Mouse (Mus musculus) midbrain, embryonic 11.5 days (tissue): ENCODE measurements at regions not wholly inside any gene's neighbourhood (a gene's known extent, or its start where the extent isn't known, plus 50 kb on each side); places are given as distances from the start of the nearest gene placed in this dataset.

Experiments
- ATAC-seq: fragments of 200-750 bp; cut with Nextera tagmentation; 2 replicates; pipeline ENCODE4 v1.8.0; 2017; ENCODE audit warnings: moderate TSS enrichment, moderate library complexity; ENCODE audit not compliant: low FRiP score
- DNase-seq: peaks from one replicate; pipeline ENCODE4 v3.0.0; 2015; ENCODE audit warnings: low spot score; ENCODE audit errors: missing footprints
- H3K27ac ChIP-seq: fragments of 300-500 bp; sonication (generic); 2 replicates; pipeline ENCODE4 v1.5.1; 2014; ENCODE audit warnings: low read depth, low read length
- H3K27me3 ChIP-seq: fragments of 300-500 bp; sonication (generic); 2 replicates; pipeline ENCODE4 v1.6.1; 2014; ENCODE audit warnings: mild to moderate bottlenecking, low read length, moderate library complexity, mixed read lengths; ENCODE audit not compliant: control insufficient read depth, insufficient read depth
- H3K36me3 ChIP-seq: fragments of 300-500 bp; sonication (generic); 2 replicates; pipeline ENCODE4 v1.6.1; 2014; ENCODE audit warnings: mild to moderate bottlenecking, low read length, moderate library complexity, mixed read lengths; ENCODE audit not compliant: control insufficient read depth, insufficient read depth
- H3K4me1 ChIP-seq: fragments of 300-500 bp; sonication (generic); 2 replicates; pipeline ENCODE4 v1.6.1; 2014; ENCODE audit warnings: low read length; ENCODE audit not compliant: control insufficient read depth, insufficient read depth
- H3K4me2 ChIP-seq: fragments of 300-500 bp; sonication (generic); 2 replicates; pipeline ENCODE4 v1.6.1; 2014; ENCODE audit warnings: mild to moderate bottlenecking, moderate library complexity
- H3K4me3 ChIP-seq: fragments of 300-500 bp; sonication (generic); 2 replicates; pipeline ENCODE4 v1.5.1; 2014; ENCODE audit warnings: low read depth, low read length
- H3K9ac ChIP-seq: fragments of 300-500 bp; sonication (generic); 2 replicates; pipeline ENCODE4 v1.6.1; 2014; ENCODE audit warnings: low read length
- H3K9me3 ChIP-seq: fragments of 300-500 bp; sonication (generic); 2 replicates; pipeline ENCODE4 v1.6.1; 2016; ENCODE audit warnings: low read length; ENCODE audit not compliant: control insufficient read depth
- WGBS: fragments of 180-500 bp; shearing (Covaris S2); extraction: QIAGEN DNeasy Blood & Tissue Kit; methylation state at CpG from one replicate; pipeline ENCODE4 v1.1.7; 2014; 5-methylcytosine and 5-hydroxymethylcytosine counted together

DNA sequence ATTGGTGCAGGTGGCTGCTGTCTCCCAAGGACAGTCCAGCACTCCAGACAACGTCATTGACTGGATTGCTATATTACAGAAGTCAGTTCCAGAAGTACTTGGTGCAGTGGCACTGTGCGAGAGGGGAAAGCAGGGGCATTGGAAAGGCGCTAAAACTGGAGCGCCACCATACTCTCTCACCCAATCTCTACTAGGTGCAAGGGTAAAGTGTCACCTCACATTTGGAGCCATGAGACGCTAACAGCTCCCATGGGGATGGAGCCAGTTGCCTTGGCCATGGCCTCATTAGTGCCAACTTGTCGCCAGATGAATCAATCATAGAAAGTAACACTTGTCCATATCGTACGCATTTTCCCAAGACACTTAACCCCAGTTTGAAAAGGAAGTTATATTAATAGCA lies 1617.2 kb upstream of the Gulo start:
- no peaks in the 10 kb centered on the region for H3K4me1 ChIP-seq
- H3K9me3 ChIP-seq: no peaks in the 10 kb centered on the region
- DNase-seq (no peak), ATAC-seq (no peak)
- no peak overlapping the region for H3K4me3 ChIP-seq
- H3K4me2 ChIP-seq: no peak overlapping the region
- H3K36me3 ChIP-seq: no peaks in the 10 kb centered on the region
- WGBS: 92% methylated on average over 8 of the region's 8 CpGs
- no peak overlapping the region for H3K27ac ChIP-seq
- H3K27me3 ChIP-seq: no peaks in the 10 kb centered on the region; the same call in 1 of the 2 replicates
- H3K9ac ChIP-seq: no peak overlapping the region

DNA sequence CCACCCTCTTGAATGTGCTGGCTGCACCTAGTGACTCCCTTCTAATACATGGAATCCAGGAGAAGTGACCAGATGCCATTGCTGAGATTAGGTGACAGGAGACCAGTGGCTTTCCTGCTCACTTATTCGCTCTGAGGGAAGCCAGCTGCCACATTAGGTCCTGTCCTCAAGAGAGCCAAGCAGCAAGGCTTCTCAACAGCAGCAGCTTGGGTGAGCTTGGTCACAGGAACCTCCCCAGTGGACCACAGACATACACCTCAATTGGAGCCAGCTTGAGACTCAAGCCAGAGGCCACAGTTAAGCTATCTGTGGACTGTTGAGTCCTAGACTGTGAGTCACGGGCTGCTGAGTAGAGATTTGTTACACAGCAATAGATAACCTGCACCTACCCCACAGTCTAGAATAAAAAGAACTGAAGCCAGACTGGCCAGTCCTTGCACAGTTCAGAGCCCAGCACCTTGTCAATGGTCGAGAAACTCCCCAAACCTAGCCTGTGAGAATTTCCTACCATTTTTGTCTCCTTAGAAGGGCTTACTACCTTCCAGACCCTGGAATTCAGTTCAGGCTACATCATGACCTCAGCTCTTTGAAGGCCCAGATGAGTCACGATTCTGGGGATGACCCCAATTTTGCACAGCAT lies 1615.0 kb upstream of the Gulo start:
- Histone ChIP-seq H3K4me2 (no peak overlapping the region), H3K36me3 (no peaks in the 10 kb centered on the region), H3K27ac (no peak overlapping the region), H3K4me3 (no peak overlapping the region), H3K4me1 (no peaks in the 10 kb centered on the region), H3K9me3 (no peaks in the 10 kb centered on the region), H3K27me3 (no peaks in the 10 kb centered on the region; the same call in 1 of the 2 replicates), H3K9ac (no peak overlapping the region)
- ATAC-seq (no peak), DNase-seq (no peak)
- WGBS: 64% methylated on average over 4 of the region's 4 CpGs

DNA sequence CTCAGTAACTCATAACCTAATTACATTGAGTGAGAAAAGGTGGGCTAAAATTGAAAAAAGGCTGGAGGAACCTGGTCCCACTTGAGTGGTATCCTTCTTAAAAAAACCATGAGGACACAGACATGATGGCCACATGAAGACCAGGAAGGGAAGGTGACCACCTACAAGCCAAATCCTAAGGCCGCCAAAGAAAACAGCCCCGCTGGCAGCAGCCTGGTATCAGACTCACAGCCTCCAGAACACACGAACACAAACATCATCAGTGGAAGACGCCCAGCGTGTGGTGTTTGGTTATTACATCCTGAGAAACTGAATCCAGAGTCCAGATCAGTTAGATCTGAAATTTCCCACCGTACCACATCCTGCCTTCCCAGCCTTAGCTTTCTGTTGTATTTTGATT lies 1613.9 kb upstream of the Gulo start:
- H3K9me3 ChIP-seq: no peaks in the 10 kb centered on the region
- no peak for DNase-seq
- 81% methylated on average over 6 of the region's 6 CpGs for WGBS

DNA sequence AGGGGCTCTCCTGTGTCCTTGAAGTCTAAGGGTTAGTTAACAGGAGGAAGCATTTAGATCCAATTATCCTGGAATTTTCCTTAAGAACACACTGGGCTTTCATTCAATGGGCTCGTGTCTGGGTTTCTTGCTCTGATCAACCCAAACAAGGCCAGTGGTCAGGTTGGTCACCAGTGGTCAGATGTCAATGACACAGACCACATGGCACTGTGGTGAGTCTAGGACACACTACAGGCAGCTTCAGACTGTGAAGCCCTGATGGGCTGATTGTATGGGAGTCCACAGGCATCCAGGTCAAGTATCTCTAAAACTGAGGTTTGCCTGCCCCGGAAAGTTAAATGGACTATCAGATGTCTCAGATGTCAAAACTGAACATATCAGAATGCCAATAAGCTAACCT lies 1612.5 kb upstream of the Gulo start:
- no peaks in the 10 kb centered on the region for H3K4me1 ChIP-seq
- H3K4me2 ChIP-seq: no peak overlapping the region
- H3K9ac ChIP-seq: no peak overlapping the region
- no peaks in the 10 kb centered on the region for H3K9me3 ChIP-seq
- DNase-seq (no peak), ATAC-seq (no peak)
- H3K4me3 ChIP-seq: no peak overlapping the region
- H3K27ac ChIP-seq: no peak overlapping the region
- WGBS: 63% methylated on average over 2 of the region's 2 CpGs
- H3K27me3 ChIP-seq: no peaks in the 10 kb centered on the region; the same call in 1 of the 2 replicates
- H3K36me3 ChIP-seq: no peaks in the 10 kb centered on the region

More for the DNA sequence above, 1613.9 kb upstream of the Gulo start:
- Histone ChIP-seq H3K4me2 (no peak overlapping the region), H3K4me1 (no peaks in the 10 kb centered on the region), H3K27me3 (no peaks in the 10 kb centered on the region; the same call in 1 of the 2 replicates), H3K4me3 (no peak overlapping the region), H3K27ac (no peak overlapping the region), H3K36me3 (no peaks in the 10 kb centered on the region), H3K9ac (no peak overlapping the region)
- ATAC-seq: no peak

DNA sequence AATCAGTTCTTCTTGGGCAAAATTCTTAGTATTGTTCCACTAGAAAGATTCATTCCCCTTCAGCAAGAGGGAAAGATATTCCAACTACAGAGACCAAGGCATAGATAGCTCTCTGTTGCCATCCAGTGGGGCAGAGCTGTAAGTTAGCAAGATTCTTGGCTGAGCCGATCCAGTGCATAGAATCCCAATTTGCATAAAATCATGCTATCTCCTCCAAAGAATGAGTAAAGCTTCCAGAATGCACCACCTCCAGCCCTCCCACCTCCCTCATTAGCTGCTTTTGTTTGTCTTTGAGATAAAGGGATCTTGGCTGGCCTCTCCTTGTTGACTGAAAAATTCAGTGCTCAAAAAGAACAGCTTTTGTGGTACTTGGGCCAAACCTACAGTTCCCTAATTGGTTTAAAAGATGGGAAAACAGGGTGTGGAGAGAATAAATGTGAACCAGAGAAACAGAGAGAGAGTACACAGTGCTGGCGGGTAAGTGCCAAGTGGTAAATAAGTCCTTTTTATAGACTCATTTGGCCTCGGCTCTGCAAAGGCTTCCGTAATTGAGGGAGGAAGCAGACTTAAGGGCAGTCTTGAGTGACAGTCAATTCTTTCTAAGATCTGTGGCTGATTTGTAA lies 1612.0 kb upstream of the Gulo start:
- no peaks in the 10 kb centered on the region for H3K4me1 ChIP-seq
- H3K4me2 ChIP-seq: no peak overlapping the region
- 47% methylated on average over 4 of the region's 4 CpGs for WGBS
- DNase-seq (no peak), ATAC-seq (no peak)
- H3K36me3 ChIP-seq: no peaks in the 10 kb centered on the region
- H3K27me3 ChIP-seq: no peaks in the 10 kb centered on the region; the same call in 1 of the 2 replicates
- H3K4me3 ChIP-seq: no peak overlapping the region
- H3K27ac ChIP-seq: no peak overlapping the region
- no peak overlapping the region for H3K9ac ChIP-seq
- no peaks in the 10 kb centered on the region for H3K9me3 ChIP-seq

DNA sequence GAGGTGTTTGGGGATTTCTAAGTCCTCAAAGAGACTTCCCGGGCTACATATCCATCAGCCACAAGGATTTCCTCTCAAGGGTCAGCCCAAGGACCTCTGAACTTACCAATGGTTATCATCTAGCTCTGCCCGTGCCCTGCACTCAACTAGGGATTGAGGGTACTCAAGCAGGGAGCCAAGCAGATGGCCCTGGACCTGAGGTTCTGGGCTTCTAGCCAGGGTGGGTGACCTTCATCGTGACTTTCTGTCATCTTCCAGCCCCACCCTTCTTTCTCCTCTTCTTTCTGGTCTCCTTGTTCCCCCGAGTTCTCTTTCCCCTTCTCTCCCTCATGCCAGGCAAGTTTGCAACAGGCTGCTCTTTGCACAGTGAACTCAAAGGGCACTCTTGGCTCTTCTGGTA lies 1610.6 kb upstream of the Gulo start:
- no peak for ATAC-seq
- WGBS: 80% methylated on average over 4 of the region's 4 CpGs
- no peaks in the 10 kb centered on the region for H3K36me3 ChIP-seq
- no peak overlapping the region for H3K9ac ChIP-seq
- H3K9me3 ChIP-seq: no peaks in the 10 kb centered on the region
- no peak overlapping the region for H3K27ac ChIP-seq
- H3K4me2 ChIP-seq: no peak overlapping the region
- no peak for DNase-seq
- H3K4me3 ChIP-seq: no peak overlapping the region
- peaks cover 2% of the 10 kb centered on the region for H3K27me3 ChIP-seq
- no peaks in the 10 kb centered on the region for H3K4me1 ChIP-seq

DNA sequence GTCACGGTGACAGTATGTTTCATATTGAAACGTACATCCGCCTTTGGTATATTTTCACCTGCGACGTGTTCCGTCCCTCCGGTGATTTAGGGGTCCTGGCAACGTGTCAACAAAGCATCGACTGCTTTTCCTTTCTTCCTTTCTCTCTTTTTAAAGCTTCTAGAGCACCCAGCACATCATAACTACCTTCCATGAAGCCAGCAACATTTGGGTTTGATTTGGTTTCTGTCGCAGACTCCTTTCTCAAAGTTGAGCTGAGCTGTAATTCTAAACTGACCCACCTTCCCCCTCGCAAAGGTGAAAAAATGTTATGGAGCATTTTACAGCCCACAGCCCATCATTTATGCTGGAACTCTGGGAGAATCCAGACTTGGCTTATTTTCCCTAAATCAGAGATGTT lies 1605.4 kb upstream of the Gulo start:
- H3K27me3 ChIP-seq: peaks cover 2% of the 10 kb centered on the region
- 85% methylated on average over 11 of the region's 11 CpGs for WGBS
- DNase-seq: no peak

DNA sequence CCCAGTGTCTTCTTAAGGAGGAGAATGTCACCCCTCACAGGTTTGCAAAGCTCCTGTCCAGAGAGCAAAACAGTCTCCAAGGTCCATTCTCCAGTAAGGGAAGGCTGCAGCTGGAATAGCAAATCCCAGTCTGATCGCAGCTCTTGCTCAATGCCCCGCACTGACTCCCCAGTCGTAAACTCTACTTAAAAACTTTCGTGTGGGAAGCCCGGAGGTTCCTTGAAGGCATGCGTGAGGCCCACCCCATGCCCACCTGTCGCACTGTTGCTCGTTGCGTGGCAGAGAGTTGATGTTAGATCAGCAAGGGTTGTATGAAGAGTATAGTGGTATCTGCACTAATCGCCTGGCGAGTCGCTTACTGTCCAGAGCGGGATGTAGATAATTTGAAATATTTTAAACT lies 1604.7 kb upstream of the Gulo start:
- H3K27me3 ChIP-seq: peaks cover 2% of the 10 kb centered on the region
- no peaks in the 10 kb centered on the region for H3K36me3 ChIP-seq
- no peak overlapping the region for H3K4me3 ChIP-seq
- no peak for DNase-seq
- H3K9me3 ChIP-seq: no peaks in the 10 kb centered on the region
- WGBS: 83% methylated on average over 13 of the region's 13 CpGs
- ATAC-seq: no peak
- H3K27ac ChIP-seq: no peak overlapping the region
- H3K9ac ChIP-seq: no peak overlapping the region
- no peak overlapping the region for H3K4me2 ChIP-seq
- H3K4me1 ChIP-seq: peaks cover 8% of the 10 kb centered on the region; the same call in 1 of the 2 replicates

More for the DNA sequence above, 1605.4 kb upstream of the Gulo start:
- no peak overlapping the region for H3K9ac ChIP-seq
- H3K27ac ChIP-seq: no peak overlapping the region
- no peaks in the 10 kb centered on the region for H3K36me3 ChIP-seq
- H3K9me3 ChIP-seq: no peaks in the 10 kb centered on the region
- H3K4me3 ChIP-seq: no peak overlapping the region
- no peak for ATAC-seq
- no peak overlapping the region for H3K4me2 ChIP-seq
- peaks cover 8% of the 10 kb centered on the region; the same call in 1 of the 2 replicates for H3K4me1 ChIP-seq

DNA sequence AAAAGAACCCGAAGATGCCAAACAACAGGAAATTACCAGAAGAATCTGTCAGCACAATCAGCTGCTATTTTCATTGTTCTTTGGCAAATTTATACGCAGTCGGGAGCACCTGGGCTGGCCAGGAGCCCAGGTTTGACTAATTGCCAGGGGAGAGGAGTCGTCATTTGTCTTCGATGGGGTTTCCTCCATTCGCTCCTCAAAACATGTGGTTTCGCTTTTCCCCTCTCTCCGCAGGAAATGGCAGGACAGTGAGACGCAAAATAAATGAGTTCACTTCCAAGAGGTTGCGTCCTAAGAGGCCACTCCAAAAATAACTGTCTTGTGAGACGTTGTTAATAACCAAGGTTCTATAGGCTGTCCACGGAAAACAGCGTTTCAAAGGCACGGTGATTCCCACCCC lies 1604.2 kb upstream of the Gulo start:
- H3K4me2 ChIP-seq: no peak overlapping the region
- 70% methylated on average over 14 of the region's 14 CpGs for WGBS
- H3K27me3 ChIP-seq: peaks cover 2% of the 10 kb centered on the region
- no peak overlapping the region for H3K4me3 ChIP-seq
- no peak overlapping the region for H3K9ac ChIP-seq
- ATAC-seq: no peak
- DNase-seq: no peak
- no peaks in the 10 kb centered on the region for H3K9me3 ChIP-seq
- no peak overlapping the region for H3K27ac ChIP-seq
- H3K36me3 ChIP-seq: no peaks in the 10 kb centered on the region
- peaks cover 8% of the 10 kb centered on the region; the same call in 1 of the 2 replicates for H3K4me1 ChIP-seq
